Mouse (Mus musculus) mature B cell (primary cell): ENCODE measurements at regions not wholly inside any gene's neighbourhood (a gene's known extent, or its start where the extent isn't known, plus 50 kb on each side); places are given as distances from the start of the nearest gene placed in this dataset.

Experiments
- in situ Hi-C: fragments of 300-500 bp; cut with MboI; formaldehyde crosslinking; loops from 2 replicates; pipeline ENCODE4 v1.14.3; 2019

DNA sequence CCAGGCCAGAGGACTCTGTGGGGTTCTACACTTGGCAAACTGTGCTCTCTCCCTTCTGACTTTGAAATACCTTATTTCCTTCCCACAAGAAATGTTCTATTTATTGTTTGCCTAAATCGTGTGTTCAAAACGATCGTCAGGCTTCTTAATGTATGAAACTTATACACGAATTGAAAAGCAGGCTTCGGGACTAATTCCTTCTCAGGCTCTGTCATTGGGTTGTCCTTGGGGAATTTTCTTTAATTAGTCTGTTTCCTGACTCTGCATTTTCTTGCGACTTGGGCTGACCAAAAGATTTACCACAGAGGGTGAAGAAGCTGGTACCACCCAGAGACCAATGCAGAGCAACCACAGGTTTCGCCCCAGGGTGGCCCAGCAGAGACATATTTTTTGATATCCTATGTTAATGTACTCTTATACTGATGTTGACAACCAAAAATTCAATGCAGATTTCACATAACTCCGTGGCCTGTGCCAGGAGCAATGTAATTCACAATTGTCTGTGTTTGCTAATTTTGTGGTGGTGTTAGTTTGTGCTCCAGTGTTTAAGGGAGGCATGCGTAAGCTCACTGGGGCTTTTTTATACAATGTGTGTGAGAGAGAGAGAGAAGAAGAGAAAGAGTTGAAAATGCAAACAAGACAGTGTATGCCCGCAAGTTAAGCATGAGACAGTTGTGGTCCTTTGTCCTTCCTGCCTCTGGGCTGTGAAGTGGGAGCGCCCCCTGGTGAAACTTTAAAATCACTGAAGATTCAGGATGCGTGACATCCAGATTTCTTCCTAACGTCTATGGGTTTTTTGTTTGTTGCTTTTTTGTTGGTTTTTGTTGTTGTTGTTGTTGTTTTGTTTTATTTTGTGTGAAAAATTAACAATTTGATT, 452.7 kb downstream of the Sox2 start:
- in situ Hi-C loops: no loop called here

DNA sequence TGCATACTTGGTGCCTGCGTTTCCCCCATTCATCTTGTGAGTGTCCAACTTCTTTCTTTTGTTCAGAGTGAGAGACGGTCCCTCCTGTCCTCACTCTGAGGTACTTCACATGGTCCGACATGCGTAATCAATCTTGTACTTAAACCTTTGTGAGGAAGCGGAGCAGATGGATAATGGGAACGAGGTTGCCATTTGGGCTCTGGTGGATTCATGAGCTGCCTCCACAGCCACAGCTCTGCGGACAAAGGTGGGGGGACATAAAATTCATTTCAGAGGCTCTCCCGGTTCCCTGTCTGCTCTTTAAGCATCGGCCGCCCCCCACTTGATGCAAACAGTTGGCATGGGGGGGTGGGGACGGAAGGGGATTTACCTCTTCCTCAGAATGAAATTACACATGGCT, 454.7 kb downstream of the Sox2 start:
- in situ Hi-C loops: no loop called here

DNA sequence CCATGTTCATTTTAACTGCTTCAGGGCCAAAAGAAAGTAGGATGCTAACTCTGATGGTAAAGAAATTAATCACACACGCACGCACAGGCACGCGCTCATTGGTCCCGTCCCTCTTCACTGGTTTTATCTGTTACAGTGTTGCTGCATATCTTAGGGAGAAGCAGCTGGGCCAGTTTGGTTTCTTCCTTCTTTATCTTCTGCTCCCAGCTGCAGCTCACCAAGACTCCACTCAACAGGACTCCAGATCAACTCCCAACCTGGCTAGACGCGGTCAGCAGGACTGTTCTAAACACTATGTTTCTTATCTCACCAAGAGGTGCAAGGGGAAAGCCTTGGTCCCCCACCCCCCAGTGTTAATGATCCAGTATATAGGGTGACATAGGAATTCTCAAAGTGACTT, 455.9 kb downstream of the Sox2 start:
- in situ Hi-C loops: no loop called here

DNA sequence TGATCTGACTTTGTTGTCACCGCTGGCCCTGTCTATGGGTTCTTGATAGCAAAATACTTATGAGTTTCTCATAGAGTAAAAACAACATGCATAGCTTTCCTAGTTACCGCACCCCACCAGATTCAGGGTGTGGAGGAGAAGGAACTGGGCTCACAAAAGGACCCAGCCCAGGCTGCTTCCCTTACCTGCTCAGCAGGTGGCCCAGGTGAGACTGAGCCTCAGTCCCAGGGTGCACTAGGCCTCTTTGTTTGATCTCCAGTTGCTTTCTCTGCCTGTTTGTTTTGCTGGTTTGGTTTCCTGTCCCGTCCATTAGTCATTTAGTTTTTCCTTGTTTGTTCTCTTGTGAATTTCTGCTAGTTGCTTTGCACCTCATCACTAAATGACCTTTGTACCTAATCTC, 483.3 kb downstream of the Sox2 start:
- in situ Hi-C loops: no loop called here

DNA sequence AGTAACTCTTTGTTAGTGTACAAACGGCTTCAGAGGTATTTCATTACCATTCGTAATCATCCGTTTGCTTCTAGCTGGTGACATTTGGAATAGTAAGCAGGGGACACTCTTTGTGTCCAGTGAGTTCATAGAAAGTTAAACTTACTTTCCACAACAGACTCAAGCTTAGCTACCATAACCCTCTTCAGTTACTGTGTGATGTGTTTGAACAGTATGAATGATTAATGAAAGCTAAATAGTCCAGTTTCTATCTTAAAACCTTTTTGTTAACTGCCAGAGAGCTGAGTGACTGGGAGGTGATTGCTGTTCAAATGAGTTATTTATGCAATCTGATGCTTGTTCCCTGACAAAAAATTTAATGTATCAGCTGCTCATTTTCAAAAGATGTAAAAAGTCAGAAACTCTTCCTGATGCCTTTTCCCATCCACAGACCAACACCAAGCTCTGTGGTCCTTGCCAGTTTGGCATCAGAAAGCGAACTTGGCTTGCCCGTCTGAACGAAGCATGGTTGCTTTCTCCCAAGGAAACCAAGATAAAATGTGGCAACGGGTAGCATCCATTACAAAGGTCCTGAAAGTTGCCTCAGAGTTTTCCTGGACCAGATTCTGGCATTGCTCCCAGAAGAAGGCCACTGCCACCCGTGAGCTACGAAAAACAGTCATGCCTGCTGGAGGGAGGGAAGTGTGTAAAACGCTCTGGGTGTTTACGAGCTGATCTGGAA, 491.5 kb downstream of the Sox2 start:
- in situ Hi-C loops: no loop called here

DNA sequence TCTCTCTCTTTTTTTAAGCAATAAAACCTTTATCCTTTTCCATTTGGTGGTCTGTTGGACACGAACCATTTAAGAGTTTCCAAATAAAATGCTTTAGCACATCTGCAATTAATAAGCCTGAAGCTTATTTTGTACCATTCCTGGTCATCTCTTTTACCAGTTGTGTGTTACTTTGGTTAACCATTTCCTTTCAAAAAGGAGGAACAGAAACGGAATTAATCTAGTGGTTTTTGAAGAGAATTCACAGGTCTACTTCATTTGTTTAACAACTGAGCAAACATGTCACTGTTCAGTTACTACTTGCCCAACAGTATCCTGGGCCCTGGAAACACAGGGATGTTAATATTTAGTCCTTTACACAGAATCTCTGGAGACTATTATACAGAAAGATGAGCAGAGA, 492.5 kb downstream of the Sox2 start:
- in situ Hi-C loops: no loop called here

DNA sequence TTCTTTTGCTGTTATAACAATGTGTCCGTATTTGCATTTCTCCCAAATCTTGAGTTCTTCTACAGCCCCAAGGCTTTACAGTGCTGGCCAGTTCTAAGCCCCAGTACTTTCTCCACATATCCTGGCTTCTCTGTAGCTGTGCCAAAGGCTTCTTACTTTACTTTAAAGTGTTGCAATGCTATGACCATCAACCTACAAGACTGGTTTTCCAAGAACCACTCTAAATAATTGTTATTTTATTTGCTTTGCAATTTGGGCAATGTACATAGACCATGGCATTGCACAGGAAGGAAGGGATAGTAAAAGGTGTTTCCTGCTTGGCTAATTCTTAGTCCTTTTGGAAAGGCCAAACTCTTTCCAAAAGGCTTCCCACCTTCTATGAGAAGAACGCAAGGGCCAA, 495.4 kb downstream of the Sox2 start:
- in situ Hi-C loops: no loop called here

DNA sequence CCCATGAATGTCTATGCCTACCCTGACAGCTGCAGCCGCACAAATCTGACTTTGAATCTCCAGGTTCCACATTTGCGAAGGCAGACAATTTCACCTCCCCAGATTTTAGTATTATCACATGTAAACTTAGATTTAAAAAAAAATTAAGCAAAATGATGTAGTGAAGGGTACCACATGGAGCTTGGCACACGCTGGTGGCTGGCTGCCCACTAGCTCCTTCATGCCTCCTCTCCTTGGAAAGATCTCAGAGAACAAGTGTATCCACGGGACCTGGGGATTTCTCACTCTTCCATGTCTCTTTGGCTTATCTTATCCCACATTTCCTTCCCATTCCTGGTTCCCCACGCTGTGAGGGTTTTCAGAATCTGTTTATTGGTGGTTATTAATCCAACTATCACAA, 496.5 kb downstream of the Sox2 start:
- in situ Hi-C loops: no loop called here

DNA sequence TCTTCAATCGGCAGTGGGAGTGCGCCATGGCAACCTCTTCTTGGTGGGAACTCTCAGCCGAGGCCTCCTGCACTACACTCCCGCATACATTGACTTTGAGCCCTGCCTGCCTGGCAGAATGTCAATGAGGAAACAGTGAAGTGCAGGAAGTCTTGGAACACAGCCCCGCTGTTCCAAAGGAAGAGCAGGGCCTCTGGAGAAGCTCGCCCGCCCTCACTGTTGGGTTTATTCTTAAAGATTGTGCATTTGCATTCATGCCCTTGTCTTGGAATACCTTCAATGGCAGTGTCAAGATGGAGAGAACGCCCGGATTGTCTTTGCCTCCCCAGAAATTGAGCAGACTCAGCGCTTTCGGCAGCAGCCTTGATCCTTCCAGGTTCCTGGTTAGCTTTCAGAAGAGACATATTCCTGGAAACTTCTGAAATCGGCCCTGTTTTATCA, 499.1 kb downstream of the Sox2 start:
- in situ Hi-C loops: no loop called here

DNA sequence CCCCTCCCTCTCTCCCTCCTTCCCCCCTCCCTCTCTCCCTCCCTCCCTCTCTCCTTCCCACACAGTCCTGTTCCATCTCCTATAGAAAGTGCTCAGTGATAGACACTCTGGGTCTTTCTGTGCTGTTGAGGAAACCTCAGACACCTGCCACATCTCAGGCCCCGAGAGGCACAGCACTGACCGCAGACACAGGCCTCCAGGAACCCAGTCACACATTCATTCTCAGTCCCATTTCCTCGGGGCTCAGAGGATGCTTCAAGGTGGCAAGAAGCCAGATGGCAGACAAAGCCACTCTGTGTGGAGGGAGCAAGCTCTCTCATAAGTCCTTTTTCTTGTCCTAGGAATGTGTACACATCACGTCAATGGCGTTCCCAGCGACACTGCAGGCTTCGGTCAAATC, 502.0 kb downstream of the Sox2 start:
- in situ Hi-C loops: no loop called here

DNA sequence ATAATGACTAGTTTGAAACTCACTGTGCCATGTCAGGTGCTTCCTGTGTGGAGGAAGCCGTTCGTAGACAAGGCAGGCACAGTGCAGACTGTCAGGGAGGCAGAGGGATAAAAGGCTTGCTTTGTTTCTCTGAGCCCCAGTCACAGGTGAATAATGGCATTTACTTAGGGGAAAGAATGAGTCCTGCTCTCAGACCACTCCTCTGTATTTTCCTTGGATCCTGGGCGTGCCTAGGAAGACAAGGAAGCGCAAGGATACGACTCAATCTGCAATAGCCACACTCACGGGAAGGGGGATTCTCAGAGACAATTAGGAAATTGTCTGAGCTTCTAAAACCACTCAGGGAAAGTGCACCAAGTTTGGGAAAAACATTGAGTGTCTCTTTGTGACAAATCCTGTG, 504.1 kb downstream of the Sox2 start:
- in situ Hi-C loops: no loop called here

DNA sequence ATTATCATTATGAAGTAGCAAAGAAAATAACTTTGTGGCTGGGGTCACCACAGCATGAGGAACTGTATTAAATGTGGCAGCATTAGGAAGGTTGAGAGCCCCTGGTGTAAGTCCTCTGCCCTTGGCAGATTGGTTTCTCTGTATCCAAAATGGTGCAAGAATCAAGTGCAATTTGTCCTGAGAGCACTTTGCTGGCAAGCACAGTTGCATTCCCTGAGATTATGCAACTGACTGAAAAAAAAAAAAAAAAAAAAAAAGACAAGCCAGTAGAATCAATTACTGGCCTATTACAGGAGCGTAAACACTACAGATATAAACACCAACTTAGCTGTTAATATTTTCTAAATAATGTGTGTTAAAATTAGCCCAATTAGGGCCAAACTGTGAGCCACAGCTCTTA, 518.5 kb downstream of the Sox2 start:
- in situ Hi-C loops: no loop called here

DNA sequence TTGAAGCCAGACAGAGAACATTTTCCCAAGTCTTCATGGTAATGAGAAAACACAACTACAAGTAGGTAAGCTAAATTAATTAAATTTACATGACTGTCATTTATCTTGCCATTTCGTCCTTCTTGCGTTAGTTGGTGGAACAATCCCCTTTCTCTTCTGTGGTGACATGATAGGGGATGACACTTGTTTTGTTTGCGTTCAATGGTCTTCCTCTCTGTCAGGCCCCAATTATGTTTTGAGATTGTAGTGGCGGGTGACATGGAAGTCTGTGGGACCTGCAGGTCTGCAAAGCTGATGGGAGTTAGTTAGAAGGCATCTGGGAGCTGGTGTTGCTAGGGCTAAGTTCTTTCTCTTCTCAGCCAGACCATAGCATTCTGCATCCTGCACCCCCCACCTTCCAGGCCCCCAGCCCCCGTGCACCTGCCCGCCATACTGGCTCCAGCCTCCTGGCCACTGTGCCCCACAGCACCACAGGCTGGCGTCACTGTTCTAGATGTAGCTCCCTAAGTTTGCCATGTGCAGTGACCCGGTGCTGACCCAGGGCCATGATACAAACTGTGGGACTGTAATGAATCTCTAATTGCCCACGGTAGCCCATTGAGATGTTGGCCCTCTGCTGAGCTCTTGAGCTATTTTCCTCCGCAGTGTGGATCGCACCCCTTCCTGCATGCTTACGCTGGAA, 528.7 kb downstream of the Sox2 start:
- in situ Hi-C loops: no loop called here

DNA sequence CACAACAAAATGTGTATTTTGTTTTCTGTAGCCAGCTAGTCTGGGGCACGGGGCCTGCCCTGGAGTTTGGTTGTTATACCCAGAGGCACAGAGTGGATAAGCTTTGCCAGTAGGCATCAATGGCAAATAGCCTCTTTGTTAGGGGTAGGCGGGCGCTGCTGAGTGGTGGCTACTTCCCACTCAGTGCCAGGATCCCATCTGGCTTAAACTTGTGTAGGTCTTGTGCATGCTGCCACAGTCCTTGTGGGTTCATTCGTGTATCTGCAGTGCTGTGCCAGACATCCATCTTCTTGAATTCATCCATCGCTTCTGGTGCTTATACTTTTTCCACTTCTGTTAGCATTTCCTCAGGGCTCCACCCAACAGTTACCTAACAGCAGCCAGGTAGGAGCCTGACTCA, 545.4 kb upstream of the Atp11b start:
- in situ Hi-C loops: no loop called here

DNA sequence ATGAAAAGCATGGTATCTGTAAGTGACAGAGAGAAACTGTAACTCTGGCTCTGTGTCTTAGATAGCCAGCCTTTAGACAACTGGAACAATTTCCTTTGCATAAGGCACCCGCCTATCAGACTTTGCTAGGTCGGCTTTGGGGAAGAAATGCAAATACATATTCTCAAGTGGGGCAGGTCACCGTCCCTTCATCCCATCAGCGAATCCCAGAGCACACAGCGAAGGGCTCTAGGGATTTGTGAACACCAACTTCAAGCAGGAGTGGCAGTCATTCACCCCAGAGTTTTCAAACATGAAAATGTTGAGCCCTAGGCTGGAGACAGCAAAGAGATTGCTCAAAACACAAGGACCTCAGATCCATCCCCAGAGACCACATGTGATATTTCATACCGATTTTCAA, 534.5 kb upstream of the Atp11b start:
- in situ Hi-C loops: no loop called here

DNA sequence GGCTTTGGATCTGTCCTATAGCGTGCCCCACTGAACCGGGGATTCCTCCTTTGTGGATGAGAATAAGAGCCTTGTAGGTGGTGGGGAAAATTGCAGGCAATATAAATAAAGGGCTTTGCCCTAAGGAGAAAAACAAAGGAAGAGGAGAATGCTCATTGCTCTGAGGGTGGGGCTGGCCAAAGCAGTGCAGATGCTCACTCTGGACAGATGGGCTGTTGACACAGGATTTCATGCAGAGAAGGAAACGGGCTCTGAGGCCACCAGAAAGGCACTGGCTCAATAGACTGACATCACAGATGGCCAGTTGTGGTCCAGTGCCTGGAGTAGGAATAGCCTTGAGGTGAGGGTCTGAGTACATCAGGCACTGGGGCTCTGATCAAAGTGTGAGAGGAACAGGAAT, 532.7 kb upstream of the Atp11b start:
- in situ Hi-C loops: no loop called here

DNA sequence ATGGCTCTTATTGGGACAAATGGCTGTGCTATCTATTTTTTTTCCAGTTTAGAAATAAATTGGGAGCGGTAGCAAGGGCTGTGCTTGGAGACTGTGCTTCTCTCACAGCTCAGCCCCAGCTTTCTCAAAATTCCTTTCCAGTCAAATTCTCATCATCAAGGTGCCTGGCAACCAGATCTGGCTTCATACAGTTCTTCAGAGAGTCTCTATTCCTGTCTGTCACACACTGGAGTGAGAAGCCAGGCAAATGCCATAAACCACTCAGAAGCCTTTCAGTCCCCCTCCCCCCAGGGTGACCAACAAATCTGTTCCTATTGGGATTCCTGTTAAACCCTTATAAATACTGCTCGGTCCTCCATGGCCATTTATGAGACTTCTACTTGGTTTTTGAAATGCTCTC, 531.7 kb upstream of the Atp11b start:
- in situ Hi-C loops: no loop called here

DNA sequence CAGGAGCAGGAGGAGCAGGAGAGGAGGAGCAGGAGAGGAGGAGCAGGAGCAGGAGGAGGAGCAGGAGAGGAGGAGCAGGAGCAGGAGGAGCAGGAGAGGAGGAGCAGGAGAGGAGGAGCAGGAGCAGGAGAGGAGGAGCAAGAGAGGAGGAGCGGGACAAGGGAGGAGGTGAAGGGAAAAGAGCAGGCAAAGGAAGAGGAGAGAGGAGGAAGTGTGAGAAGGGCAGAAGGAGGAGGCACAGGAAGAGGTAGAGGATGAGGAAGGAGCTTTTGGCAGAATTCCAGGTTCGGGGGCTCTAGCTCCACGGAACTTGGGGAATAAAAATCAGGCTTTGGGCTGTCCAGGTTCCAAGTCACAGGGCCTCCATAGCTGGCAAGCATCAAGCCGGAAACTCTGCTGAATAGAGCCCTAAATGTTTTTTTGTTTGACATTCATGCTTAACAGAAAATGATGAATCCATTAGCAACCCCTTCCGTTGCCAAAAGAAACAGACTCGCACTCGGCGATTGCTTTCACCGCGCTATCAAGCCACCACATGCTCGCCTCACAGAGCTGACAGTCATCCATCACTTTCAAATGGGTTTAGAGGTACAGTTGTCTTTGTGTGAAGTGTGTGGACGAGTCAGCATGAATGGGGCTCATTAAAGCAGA, 528.7 kb upstream of the Atp11b start:
- in situ Hi-C loops: no loop called here

DNA sequence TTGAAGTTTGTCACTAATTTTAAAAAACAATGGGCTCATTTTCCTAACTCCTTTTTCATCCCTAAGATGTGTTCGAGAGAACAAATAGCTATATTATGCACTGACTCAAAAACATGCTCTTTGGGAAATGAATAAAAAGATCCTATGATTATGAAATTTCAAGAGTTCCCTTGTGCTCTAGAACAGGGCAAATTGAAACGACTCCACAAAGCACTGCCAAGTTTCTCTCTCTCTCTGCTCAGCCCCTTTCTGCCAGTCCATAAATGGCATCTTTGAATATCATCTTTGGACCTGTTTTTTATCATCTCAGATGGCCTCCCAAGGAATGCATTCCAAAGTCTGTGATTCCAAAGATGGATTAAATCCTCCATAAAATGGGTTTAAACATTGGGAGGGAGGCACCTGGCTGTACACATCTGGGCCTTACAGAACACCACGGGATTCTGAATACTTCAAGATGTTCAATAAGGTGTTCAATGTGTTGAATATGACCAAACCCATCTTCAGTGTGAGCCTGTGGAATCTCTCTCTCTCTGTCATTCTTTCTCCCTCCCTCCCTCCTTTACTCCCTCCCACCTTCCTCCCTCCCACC, 528.0 kb upstream of the Atp11b start:
- in situ Hi-C loops: no loop called here

DNA sequence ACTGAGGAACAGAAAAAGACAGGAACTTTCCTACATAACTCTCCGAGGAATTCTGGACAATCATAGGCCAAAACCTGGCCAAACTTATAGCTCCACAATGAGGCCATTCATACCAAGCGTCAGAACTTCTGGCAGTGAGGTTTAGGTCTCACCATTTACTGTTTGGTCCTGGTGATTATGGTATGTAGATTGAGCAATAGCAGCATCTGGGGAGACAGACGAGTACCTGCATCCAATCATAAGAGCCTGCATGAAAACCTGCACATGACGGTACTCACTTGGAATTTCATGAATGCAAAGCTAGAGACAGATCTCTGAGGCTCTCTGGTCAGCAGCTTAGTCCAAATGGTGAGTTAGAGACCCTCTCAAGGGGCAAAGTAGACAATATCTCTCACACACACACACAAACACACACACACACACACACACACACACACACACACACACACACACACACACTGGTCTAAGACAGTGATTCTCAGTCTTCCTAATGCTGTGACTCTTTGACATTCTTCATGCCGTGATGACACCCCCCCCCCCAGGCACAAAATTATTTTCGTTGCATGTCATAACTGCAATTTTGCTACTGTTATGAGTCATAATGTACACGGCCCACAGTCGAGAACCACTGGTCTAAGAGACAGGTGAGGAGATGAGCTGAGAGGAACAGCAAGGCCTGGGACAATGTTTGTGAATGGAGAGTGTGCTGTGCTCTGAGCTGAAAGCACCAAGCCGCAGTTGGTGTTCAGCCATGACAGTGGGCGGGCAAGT, 522.6 kb upstream of the Atp11b start:
- in situ Hi-C loops: no loop called here

DNA sequence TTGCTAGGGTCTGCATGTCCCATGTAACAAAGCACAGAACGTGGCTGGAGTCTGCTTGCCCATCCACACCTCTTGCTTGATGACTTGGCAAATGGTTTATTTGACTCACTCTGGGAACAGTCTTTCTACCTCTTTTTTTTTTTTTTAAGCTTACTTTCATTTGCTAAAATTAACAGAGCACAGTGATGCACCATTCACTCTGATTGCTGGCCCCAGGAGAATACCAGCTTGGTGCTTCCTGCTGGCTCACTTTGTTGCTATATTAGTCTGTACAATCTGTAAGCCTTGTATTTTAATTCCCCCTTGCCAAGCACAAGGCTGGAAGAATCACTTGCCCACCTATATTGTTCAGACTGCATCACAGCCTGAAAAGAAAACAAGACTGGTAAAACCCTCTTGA, 521.4 kb upstream of the Atp11b start:
- in situ Hi-C loops: no loop called here
